In genomic region chr1:191062241-191062780, GRCm38 (mm10) we compare ENCODE assay signal across 7 mouse cellular contexts. TPM values are rescaled to one million over a fixed set of nuclear protein-coding genes. Genes with fewer than 3 reads are reported as not detected.
A peak's percentile ranks its signal among the peaks of the same experiment; 100 is the strongest.
DNase-seq lines count a peak whose midpoint lies in the region; ATAC-seq and TF ChIP-seq lines count a peak whose summit lies in the region.

No protein-coding gene starts in this region.

- no peak overlapping the region for H3K27ac ChIP-seq in neural tube, embryonic 11.5 days (ENCODE audit: low read depth, low read length)
- H3K27ac ChIP-seq in limb, embryonic 15.5 days: peak overlapping the region; percentile 51
- peak overlapping the region; percentile 46; the same call in 1 of the 2 replicates for H3K27ac ChIP-seq in stomach, postnatal 0 days (replicated peaks)

- H3K9ac ChIP-seq in neural tube, embryonic 11.5 days (ENCODE audit: low read length): peak overlapping the region; percentile 84
- H3K9ac ChIP-seq in limb, embryonic 15.5 days: peak overlapping the region; percentile 74
- peak overlapping the region; percentile 83 for H3K9ac ChIP-seq in stomach, postnatal 0 days (ENCODE audit: low read length)

- H3K36me3 ChIP-seq in neural tube, embryonic 11.5 days (ENCODE audit: control insufficient read depth, insufficient read depth, low read length): no peaks in the 10 kb centered on the region
- peaks cover 15% of the 10 kb centered on the region; the same call in 1 of the 2 replicates for H3K36me3 ChIP-seq in limb, embryonic 15.5 days
- no peaks in the 10 kb centered on the region for H3K36me3 ChIP-seq in stomach, postnatal 0 days (ENCODE audit: control insufficient read depth, insufficient read depth, low read length)

- WGBS in neural tube, embryonic 11.5 days: 5% methylated on average over 15 of the region's 15 CpGs
- 1% methylated on average over 15 of the region's 15 CpGs for WGBS in limb, embryonic 15.5 days
- 4% methylated on average over 15 of the region's 15 CpGs for WGBS in stomach, postnatal 0 days

- no peak for TF ChIP-seq CTCF in stomach, postnatal 0 days (IDR thresholded peaks at IDR 0.05; ENCODE audit: low read depth)

- peak; percentile 23; the same call in 1 of the 2 replicates for ATAC-seq in neural tube, embryonic 11.5 days (ENCODE audit: insufficient read depth, low FRiP score, low TSS enrichment)
- peak; percentile 51 for ATAC-seq in erythroid progenitor cell, adult 5-6 weeks (replicated peaks; ENCODE audit: low FRiP score, poor library complexity, severe bottlenecking)
- ATAC-seq in limb, embryonic 15.5 days (ENCODE audit: insufficient number of reproducible peaks, low FRiP score, low TSS enrichment, low read depth): no peak
- peak; percentile 11; the same call in 1 of the 2 replicates for ATAC-seq in stomach, postnatal 0 days (ENCODE audit: low FRiP score, low TSS enrichment)

- H3K4me1 ChIP-seq in neural tube, embryonic 11.5 days (ENCODE audit: control insufficient read depth, insufficient read depth, low read length): peaks cover 9% of the 10 kb centered on the region; the same call in 1 of the 2 replicates
- peaks cover 16% of the 10 kb centered on the region for H3K4me1 ChIP-seq in limb, embryonic 15.5 days
- peaks cover 3% of the 10 kb centered on the region; the same call in 1 of the 2 replicates for H3K4me1 ChIP-seq in stomach, postnatal 0 days (replicated peaks; ENCODE audit: control insufficient read depth, insufficient read depth)

- peak overlapping the region; percentile 58 for H3K4me2 ChIP-seq in neural tube, embryonic 11.5 days (ENCODE audit: low read depth)
- peak overlapping the region; percentile 77 for H3K4me2 ChIP-seq in limb, embryonic 15.5 days
- peak overlapping the region; percentile 91 for H3K4me2 ChIP-seq in stomach, postnatal 0 days (replicated peaks; ENCODE audit: low read depth)

- H3K27me3 ChIP-seq in neural tube, embryonic 11.5 days (ENCODE audit: control insufficient read depth, insufficient read depth, low read length): no peaks in the 10 kb centered on the region
- H3K27me3 ChIP-seq in limb, embryonic 15.5 days: no peaks in the 10 kb centered on the region
- no peaks in the 10 kb centered on the region for H3K27me3 ChIP-seq in stomach, postnatal 0 days (ENCODE audit: control insufficient read depth, insufficient read depth, low read length)

- H3K9me3 ChIP-seq in neural tube, embryonic 11.5 days (ENCODE audit: control insufficient read depth, low read length): no peaks in the 10 kb centered on the region
- no peaks in the 10 kb centered on the region for H3K9me3 ChIP-seq in limb, embryonic 15.5 days
- H3K9me3 ChIP-seq in stomach, postnatal 0 days (ENCODE audit: control insufficient read depth, low read length): no peaks in the 10 kb centered on the region

- TF ChIP-seq EP300 in stomach, postnatal 0 days (optimal IDR thresholded peaks at IDR 0.05): no peak

- H3K4me3 ChIP-seq in neural tube, embryonic 11.5 days (ENCODE audit: low read depth, low read length): peak overlapping the region; percentile 81
- H3K4me3 ChIP-seq in limb, embryonic 15.5 days: peak overlapping the region; percentile 83
- peak overlapping the region; percentile 68 for H3K4me3 ChIP-seq in stomach, postnatal 0 days (ENCODE audit: low read depth, low read length)

- DNase-seq in neural tube, embryonic 11.5 days (ENCODE audit: low spot score): no peak
- no peak for DNase-seq in neural tube, embryonic 10.5 days (ENCODE audit: extremely low spot score, low spot score)
- no peak for DNase-seq in stomach, postnatal 0 days (ENCODE audit: low spot score)
- no peak for DNase-seq in gastrocnemius, postnatal 10 days
- DNase-seq in layer of hippocampus, adult 11-12 months (ENCODE audit: low spot score): no peak

RNA-seq across cellular contexts. Expression of gene Tatdn3, which starts 0.4 kb away (rescaled TPM):
- polyA plus RNA-seq in neural tube, embryonic 11.5 days (2014; fragmentation: Nextera tagmentation; extraction: Ambion mirVana): 9.4 and 13.3 TPM in 2 replicates
- total RNA-seq in erythroid progenitor cell, adult 5-6 weeks (2015; ENCODE audit: low replicate concordance): 6.3 and 24.1 TPM in 2 replicates
- 3.9 and 22.1 TPM in 2 replicates for total RNA-seq in erythroid progenitor cell, adult 5-6 weeks (2017; ENCODE audit: low replicate concordance)
- 12.6 and 14.2 TPM in 2 replicates for polyA plus RNA-seq in limb, embryonic 15.5 days (2015; fragmentation: Nextera tagmentation; extraction: Ambion mirVana)
- 8.9 and 11.7 TPM in 2 replicates for polyA plus RNA-seq in stomach, postnatal 0 days (2015; fragmentation: Nextera tagmentation; extraction: Ambion mirVana)
- total RNA-seq in gastrocnemius, postnatal 10 days (2021): 10 to 100 TPM; 14.9 to 19.7 TPM

RNA-seq across cellular contexts. Expression of gene Nsl1, which starts 0.5 kb away (rescaled TPM):
- polyA plus RNA-seq in neural tube, embryonic 11.5 days (2014; fragmentation: Nextera tagmentation; extraction: Ambion mirVana): 19.7 and 22.9 TPM in 2 replicates
- total RNA-seq in erythroid progenitor cell, adult 5-6 weeks (2015; ENCODE audit: low replicate concordance): 13.3 and 33.1 TPM in 2 replicates
- 24.9 and 26.4 TPM in 2 replicates for total RNA-seq in erythroid progenitor cell, adult 5-6 weeks (2017; ENCODE audit: low replicate concordance)
- 16.8 and 19.4 TPM in 2 replicates for polyA plus RNA-seq in limb, embryonic 15.5 days (2015; fragmentation: Nextera tagmentation; extraction: Ambion mirVana)
- polyA plus RNA-seq in stomach, postnatal 0 days (2015; fragmentation: Nextera tagmentation; extraction: Ambion mirVana): 3.5 and 5.2 TPM in 2 replicates
- total RNA-seq in gastrocnemius, postnatal 10 days (2021): 1 to 10 TPM; 1.2 to 2.6 TPM

RNA-seq across cellular contexts. Expression of gene Spata45, which starts 25.9 kb away (rescaled TPM):
- polyA plus RNA-seq in neural tube, embryonic 11.5 days (2014; fragmentation: Nextera tagmentation; extraction: Ambion mirVana): not detected in 2 replicates
- total RNA-seq in erythroid progenitor cell, adult 5-6 weeks (2015; ENCODE audit: low replicate concordance): not detected in 2 replicates
- not detected in 2 replicates for total RNA-seq in erythroid progenitor cell, adult 5-6 weeks (2017; ENCODE audit: low replicate concordance)
- not detected in 2 replicates for polyA plus RNA-seq in limb, embryonic 15.5 days (2015; fragmentation: Nextera tagmentation; extraction: Ambion mirVana)
- polyA plus RNA-seq in stomach, postnatal 0 days (2015; fragmentation: Nextera tagmentation; extraction: Ambion mirVana): not detected in 2 replicates
- not detected for total RNA-seq in gastrocnemius, postnatal 10 days (2021)

RNA-seq across cellular contexts. Expression of gene Batf3, which starts 35.3 kb away (rescaled TPM):
- 4.7 and 4.8 TPM in 2 replicates for polyA plus RNA-seq in neural tube, embryonic 11.5 days (2014; fragmentation: Nextera tagmentation; extraction: Ambion mirVana)
- 1.4 TPM in 1 of 2 replicates, not detected in the other for total RNA-seq in erythroid progenitor cell, adult 5-6 weeks (2015; ENCODE audit: low replicate concordance)
- total RNA-seq in erythroid progenitor cell, adult 5-6 weeks (2017; ENCODE audit: low replicate concordance): not detected in 2 replicates
- polyA plus RNA-seq in limb, embryonic 15.5 days (2015; fragmentation: Nextera tagmentation; extraction: Ambion mirVana): 9.8 and 12.8 TPM in 2 replicates
- 5.0 and 5.7 TPM in 2 replicates for polyA plus RNA-seq in stomach, postnatal 0 days (2015; fragmentation: Nextera tagmentation; extraction: Ambion mirVana)
- total RNA-seq in gastrocnemius, postnatal 10 days (2021): under 1 TPM; 0.52 to 0.56 TPM

RNA-seq across cellular contexts. Expression of gene Flvcr1, which starts 36.4 kb away (rescaled TPM):
- polyA plus RNA-seq in neural tube, embryonic 11.5 days (2014; fragmentation: Nextera tagmentation; extraction: Ambion mirVana): 10.7 and 11.2 TPM in 2 replicates
- total RNA-seq in erythroid progenitor cell, adult 5-6 weeks (2015; ENCODE audit: low replicate concordance): 5.8 and 7.1 TPM in 2 replicates
- total RNA-seq in erythroid progenitor cell, adult 5-6 weeks (2017; ENCODE audit: low replicate concordance): 3.6 and 6.7 TPM in 2 replicates
- 4.0 and 5.2 TPM in 2 replicates for polyA plus RNA-seq in limb, embryonic 15.5 days (2015; fragmentation: Nextera tagmentation; extraction: Ambion mirVana)
- 2.9 and 3.2 TPM in 2 replicates for polyA plus RNA-seq in stomach, postnatal 0 days (2015; fragmentation: Nextera tagmentation; extraction: Ambion mirVana)
- 10 to 100 TPM; 10.9 to 11.7 TPM for total RNA-seq in gastrocnemius, postnatal 10 days (2021)
